Mouse (Mus musculus): ENCODE data around the gene Klhl29.

Gene Klhl29

DNA sequence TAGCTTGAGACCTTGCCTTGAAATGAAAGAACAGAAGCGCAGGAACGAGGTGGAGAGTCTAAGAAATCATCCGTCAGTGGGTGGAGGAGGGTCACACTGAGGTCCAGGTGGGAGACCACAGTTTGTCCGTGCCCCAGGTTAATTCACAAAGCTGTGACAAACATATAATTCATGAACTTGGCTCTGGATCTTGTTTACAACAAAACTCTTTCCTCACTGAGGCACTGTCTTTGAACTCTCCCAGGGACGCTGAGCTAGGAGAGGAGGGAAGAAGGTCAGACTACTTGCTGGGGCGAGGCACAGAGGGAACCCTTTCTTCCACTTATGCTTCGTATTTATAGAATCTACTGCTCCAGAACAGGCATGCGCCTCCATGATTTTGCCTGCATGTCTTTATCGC, 161.2 kb downstream of the Klhl29 start:
- DNase-seq: no peak

- peak; percentile 23 for DNase-seq
Observed at GRCm38 (mm10) chr12:5213339-5214104, 162.0 kb downstream of the Klhl29 start.

GRCm38 (mm10) chr12:5211884-5212283, 163.6 kb downstream of the Klhl29 start:
- no peak for DNase-seq

DNA sequence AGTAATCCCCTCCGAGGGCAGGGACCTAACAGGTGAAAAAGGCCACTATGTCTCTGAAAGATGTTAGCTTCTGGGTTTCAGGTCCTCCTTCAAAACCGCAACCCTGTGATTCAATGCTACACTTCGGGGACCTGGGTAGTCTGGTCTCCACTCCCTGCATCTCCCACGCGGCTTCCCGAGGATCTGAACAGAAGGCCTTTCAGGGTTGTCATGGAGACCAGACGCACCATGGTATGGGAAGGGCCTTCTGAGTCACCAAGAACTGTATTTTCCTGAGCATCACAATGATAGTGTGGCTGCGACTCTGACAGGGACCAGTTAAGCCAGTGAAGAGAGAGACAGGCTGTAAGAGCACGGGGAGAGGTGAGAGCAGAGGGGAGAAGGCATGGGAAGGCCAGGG, 164.7 kb downstream of the Klhl29 start:
- DNase-seq: no peak

GRCm38 (mm10) chr12:5207941-5208905, 167.3 kb downstream of the Klhl29 start:
- no peak for DNase-seq

GRCm38 (mm10) chr12:5207172-5207571, 168.3 kb downstream of the Klhl29 start:
- DNase-seq: no peak

GRCm38 (mm10) chr12:5204071-5204840, 171.2 kb downstream of the Klhl29 start:
- no peak for DNase-seq

GRCm38 (mm10) chr12:5203385-5203784, 172.1 kb downstream of the Klhl29 start:
- DNase-seq: no peak

GRCm38 (mm10) chr12:5198254-5198653, 177.2 kb downstream of the Klhl29 start:
- DNase-seq: no peak

- no peak for DNase-seq
Observed at GRCm38 (mm10) chr12:5194176-5194575, 181.3 kb downstream of the Klhl29 start.

GRCm38 (mm10) chr12:5192380-5192718, 183.1 kb downstream of the Klhl29 start:
- no peak for DNase-seq

DNA sequence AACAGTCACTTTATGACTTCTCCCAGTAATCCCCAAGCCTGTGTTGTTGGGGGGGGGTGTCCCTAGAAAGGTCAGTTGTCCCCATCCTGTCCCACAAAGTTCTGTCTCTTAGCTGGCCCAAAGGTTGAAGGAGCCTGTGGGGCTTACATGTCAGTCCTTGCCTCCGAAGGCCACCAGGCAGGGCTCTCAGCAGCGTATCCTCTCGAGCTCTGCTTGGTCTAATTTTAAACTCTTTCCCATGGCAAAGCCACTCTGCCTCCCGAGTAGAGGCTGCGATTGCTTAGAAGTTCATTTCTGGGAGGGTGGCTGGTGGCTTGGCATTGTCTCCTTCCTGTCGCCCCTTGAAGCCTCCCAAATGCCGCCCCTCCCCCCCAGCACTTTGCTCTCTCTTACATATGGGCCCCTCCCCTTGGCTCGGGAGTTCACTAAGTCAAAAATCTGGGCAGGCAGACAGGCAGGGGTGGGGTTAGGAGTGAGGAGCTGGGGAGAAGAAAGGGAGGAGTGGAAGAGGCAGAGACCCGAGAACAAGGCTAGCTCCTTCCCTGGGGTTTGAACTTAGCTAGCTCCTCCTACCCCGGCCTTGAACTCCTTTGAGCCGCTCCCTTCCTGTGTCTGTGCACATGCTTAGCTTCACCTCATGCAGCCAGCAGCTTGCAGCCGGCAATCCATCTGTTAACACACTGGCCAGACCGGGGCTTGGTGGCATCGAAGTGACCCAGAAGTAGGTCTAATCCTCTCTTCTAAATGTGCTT, 183.7 kb downstream of the Klhl29 start:
- peak; percentile 16 for DNase-seq

DNA sequence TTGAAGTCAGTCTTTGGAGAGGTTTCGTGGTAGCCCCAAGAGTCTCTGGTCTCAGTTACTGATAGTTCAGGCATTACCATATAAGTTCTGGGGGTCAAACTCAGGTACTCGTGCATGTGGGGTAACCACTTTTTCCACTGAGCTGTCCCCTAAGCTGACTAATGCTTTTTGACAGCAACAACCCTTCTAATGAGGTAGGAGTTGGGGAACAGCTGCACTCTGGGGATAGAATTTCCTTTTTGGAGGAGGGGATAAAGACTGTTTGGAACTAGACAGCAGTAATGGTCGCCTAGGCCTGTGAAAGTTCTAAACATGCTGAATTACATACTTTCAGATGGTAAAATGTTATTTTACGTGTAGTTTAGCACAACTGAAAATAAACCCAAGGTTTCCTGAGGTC, 184.3 kb downstream of the Klhl29 start:
- no peak for DNase-seq

DNA sequence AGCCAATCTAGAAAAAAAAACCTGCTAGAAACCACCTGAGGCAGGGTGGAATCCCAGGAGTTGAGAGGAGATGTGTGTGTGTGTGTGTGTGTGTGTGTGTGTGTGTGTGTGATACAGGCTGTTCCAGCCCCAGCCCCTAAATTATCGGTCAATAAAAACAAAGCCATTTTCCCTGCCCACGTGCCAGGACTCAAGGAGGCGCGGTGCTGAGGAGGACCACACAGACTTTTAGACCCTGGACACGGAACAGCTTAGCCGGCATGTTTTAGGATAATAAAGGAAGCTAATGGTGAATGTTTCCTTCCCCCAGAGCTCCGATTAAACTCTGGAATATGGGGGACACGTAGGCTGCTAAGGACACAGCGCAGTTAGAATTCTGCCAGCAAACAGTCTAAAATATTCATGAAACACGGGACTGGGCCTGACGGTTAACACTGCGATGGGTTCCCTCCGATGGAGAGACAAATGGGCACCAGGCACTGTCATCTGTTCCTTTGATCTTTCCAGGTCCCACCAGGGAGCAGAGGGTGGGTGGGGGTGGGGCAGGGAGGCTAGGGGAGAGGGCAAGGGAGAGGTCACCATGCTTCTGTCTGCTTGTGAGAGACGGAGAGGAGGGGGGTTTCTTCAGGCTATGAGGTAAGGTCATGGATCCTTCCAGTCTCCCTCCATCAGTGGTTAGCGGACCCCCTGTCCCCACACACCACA, 185.9 kb downstream of the Klhl29 start:
- DNase-seq: no peak

GRCm38 (mm10) chr12:5188899-5189298, 186.6 kb downstream of the Klhl29 start:
- no peak for DNase-seq

DNA sequence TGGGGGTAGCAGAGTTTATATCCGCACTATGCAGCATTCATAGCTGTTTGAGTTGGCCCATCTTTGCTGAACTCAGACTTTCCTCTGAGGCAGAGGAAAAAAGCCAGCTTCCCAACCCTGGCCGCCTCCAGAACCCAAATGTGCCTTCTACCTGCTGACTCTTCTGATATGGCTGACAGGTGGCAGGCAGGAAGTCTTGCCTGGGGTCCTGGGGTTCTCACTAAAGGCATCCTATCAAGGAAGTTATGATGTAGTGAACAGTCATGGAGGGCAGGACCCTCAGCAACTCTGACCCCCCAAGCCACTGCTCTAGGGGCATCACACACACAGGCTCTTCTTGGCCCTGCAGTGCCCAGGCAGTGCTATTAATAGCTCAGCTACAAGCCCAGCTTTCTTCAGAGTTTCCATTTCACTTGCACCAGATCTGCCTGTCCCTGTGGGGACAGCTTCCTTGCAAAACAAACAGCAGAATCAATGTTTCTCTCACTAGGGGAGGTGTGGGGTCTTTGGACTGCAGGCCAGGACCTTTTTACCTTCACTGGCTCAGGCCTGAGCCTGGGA, 187.6 kb downstream of the Klhl29 start:
- DNase-seq: no peak

DNA sequence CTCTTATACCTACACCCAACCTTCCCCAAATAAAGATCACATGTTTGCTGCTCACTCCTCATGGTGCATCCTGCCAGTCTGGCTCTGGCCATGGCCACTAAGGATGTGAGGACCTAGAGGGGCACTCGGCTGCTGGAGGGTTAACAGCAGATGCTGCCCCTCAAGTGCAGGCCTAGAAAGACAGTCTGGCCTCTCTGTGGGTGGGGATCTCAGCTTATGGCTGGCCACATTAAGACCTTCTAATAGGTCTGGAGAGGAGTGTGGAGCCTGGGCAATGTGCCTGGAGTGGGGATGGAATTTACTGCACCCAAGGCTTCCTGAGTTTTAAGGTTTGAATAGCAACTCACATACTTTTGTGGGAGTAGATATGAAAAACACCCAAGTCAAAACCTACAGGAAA, 188.8 kb downstream of the Klhl29 start:
- peak; percentile 68 for DNase-seq

DNA sequence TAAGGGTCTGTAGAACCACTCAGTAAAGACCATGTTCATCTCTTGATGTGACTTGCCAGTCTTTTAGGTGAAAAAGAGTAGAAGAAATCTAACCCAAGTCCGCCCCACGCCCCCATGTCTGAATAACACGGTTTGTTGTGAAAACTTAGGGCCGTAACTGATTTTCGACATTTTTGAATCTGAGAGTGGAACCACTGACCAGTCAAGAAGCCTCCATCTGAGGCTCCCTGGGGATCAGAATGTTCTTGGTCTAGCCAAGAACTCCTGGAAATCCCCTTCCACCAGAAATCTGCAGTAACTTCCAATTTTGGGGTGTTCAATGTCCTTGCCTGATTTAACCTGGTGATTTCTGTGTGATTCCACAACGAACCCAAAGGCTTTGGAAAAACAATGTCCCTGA, 189.9 kb downstream of the Klhl29 start:
- DNase-seq: no peak

- no peak for DNase-seq
Observed at GRCm38 (mm10) chr12:5182586-5182985, 192.9 kb downstream of the Klhl29 start.

GRCm38 (mm10) chr12:5182165-5182564, 193.3 kb downstream of the Klhl29 start:
- DNase-seq: no peak

DNA sequence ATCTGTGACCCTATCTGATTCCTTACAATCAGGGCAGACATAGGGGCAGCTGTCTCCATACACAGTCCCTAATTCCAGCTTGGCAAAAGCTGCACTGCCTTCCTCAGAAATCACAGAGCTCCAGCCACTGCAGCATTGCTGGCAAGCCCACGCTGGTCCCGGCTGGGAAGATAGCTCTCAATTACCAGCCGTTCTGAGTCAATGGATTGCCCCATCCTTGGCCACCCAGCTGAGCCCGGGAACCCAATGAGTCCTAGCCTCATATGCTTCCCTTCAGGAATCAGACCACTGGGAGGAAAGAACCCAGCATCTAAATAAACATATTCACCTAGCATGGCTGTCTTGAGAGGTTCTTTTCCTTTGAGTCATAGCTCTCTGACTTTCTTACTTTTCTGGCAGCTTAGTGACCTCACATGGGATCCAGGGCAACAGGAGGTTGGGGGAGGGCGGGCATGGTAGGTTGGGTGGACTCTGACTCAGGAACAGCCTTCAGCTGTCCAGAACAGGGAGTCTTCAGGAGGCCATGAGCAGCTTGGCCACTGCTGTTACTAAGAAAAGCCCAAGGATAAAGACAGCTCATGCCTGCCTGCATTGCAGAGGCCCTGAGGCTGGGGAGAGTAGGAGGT, 198.7 kb downstream of the Klhl29 start:
- no peak for DNase-seq

Data from cerebellum, adult 11 months (tissue).